Mouse (Mus musculus) small intestine, adult 2 months (tissue): ENCODE measurements at regions not wholly inside any gene's neighbourhood (a gene's known extent, or its start where the extent isn't known, plus 50 kb on each side); places are given as distances from the start of the nearest gene placed in this dataset.

ENCODE experiments used
- H3K27ac ChIP-seq: fragments of 200-500 bp; 2 replicates; pipeline ENCODE4 v1.5.1; 2012; ENCODE audit warnings: low read depth, low read length, control low read depth, inconsistent platforms; ENCODE audit not compliant: insufficient read depth
- H3K27me3 ChIP-seq: fragments of 200-500 bp; 2 replicates; pipeline ENCODE4 v1.6.1; 2012; ENCODE audit warnings: mild to moderate bottlenecking, moderate library complexity, low read length, inconsistent platforms; ENCODE audit not compliant: control insufficient read depth, insufficient read depth
- H3K36me3 ChIP-seq: fragments of 200-500 bp; 2 replicates; pipeline ENCODE4 v1.6.1; 2012; ENCODE audit warnings: mild to moderate bottlenecking, low read length, control low read depth, inconsistent platforms; ENCODE audit not compliant: control insufficient read depth, insufficient read depth
- H3K4me1 ChIP-seq: fragments of 200-500 bp; 2 replicates; pipeline ENCODE4 v1.6.1; 2012; ENCODE audit warnings: low read length, inconsistent platforms, mixed read lengths; ENCODE audit not compliant: control insufficient read depth, insufficient read depth, insufficient read length
- H3K4me3 ChIP-seq: fragments of 200-500 bp; 2 replicates; pipeline ENCODE4 v1.5.1; 2012; ENCODE audit warnings: low read depth, mild to moderate bottlenecking, control low read depth, inconsistent platforms, low read length, moderate library complexity
- CTCF ChIP-seq: fragments of 200-500 bp; IDR thresholded peaks from 2 replicates; pipeline ENCODE4 v1.5.1; 2012; ENCODE audit warnings: low read depth, mild to moderate bottlenecking, control low read depth, inconsistent platforms, low read length, moderate library complexity, mixed read lengths; ENCODE audit not compliant: insufficient replicate concordance, insufficient read length; ENCODE audit errors: extremely low read depth
- POLR2A ChIP-seq: fragments of 200-500 bp; IDR thresholded peaks from 2 replicates; pipeline ENCODE4 v1.6.1; 2012; ENCODE audit warnings: low read depth, mild to moderate bottlenecking, control low read depth, inconsistent platforms, low read length, moderate library complexity
- WGBS: fragments of 180-500 bp; shearing (Covaris S2); methylation state at CpG from one replicate; pipeline ENCODE4 v1.1.7; 2018; 5-methylcytosine and 5-hydroxymethylcytosine counted together

DNA sequence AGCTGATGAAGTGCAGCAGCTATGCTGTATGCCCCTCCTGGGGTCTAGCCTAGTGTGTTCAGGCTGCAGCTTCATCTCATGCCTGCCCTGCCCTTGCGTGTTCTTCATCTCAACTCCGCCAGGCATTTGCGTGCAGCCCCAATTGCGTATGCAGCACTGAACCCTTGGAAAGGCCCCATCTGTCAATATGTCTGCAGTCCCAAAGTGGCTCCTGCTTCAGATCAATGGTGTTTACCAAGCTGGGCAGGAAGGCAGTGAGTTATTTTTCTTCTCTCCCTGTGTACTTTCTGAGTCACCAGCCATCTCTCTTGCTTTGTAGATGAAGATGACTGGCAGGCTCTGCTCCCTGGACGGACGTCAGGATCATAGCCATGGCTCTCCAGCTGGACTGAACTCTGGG, 264.5 kb downstream of the Matn1 start:
- H3K4me3 ChIP-seq: no peak overlapping the region
- no peaks in the 10 kb centered on the region for H3K4me1 ChIP-seq
- WGBS: 47% methylated on average over 6 of the region's 6 CpGs
- no peak overlapping the region for H3K27ac ChIP-seq
- H3K27me3 ChIP-seq: no peaks in the 10 kb centered on the region
- H3K36me3 ChIP-seq: no peaks in the 10 kb centered on the region
- TF ChIP-seq POLR2A (no peak), CTCF (no peak)

DNA sequence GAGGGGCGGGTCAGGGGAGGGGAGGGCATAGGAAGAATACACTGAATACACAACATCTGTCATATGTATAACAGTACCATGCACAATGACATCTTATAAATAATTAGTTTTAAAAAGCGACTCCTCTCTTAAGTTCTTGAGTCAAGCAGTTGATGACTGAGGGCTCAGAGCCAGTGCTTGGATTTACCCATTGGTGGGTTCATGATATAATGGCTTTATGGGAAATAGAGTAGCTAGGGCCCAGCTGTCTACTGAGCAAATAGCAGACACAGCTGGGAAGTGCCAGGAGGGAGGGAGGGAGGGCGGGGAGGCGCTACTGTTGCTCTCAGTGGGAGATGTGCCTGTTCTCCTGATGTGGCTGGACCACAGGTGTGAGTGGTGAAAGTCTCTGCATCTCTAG, 268.5 kb downstream of the Matn1 start:
- Histone ChIP-seq H3K27me3 (no peaks in the 10 kb centered on the region), H3K27ac (no peak overlapping the region), H3K4me3 (no peak overlapping the region), H3K36me3 (no peaks in the 10 kb centered on the region), H3K4me1 (no peaks in the 10 kb centered on the region)
- WGBS: 49% methylated on average over 4 of the region's 4 CpGs
- TF ChIP-seq POLR2A (no peak), CTCF (no peak)

DNA sequence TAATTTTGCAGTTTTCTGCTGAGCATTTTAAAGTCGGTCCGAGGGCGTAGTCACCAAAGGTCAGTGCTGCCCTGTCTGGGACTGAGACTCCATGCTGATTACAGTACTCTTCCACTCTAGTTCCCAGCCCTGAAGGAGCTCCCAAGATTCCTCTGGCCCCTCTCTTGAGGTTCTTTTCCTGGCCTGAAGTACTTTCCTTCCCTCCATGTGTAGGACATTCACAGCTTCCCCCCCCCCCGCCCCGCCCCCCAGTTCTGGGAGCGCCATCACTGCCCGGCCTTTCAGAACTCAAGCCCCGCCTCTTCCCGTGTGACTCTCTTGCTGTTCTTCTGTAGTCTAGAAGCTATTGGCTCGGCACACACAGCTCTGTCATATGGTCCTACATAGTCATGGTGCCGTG, 271.5 kb downstream of the Matn1 start:
- Histone ChIP-seq H3K36me3 (no peaks in the 10 kb centered on the region), H3K27me3 (no peaks in the 10 kb centered on the region), H3K4me1 (no peaks in the 10 kb centered on the region), H3K4me3 (no peak overlapping the region), H3K27ac (no peak overlapping the region)
- TF ChIP-seq CTCF (no peak), POLR2A (no peak)
- 77% methylated on average over 11 of the region's 11 CpGs for WGBS

DNA sequence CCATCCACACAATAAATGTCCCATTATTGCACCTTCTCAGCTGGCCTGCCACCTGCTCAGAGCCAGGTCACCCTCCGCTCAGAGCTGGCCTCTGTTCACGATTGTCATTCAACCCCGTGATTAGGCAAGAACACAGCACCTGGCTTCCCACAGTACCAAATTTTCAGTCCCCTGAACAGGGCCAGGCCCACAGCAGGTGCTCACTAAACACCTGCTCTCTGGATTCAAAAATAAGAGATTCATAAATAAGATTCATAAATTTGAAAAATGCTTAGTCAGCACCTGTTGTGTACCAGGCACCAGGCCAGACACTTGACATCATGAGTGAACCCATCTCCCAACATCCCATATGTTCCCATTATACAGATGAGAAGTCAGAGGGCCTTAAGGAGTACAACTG, 272.2 kb downstream of the Matn1 start:
- TF ChIP-seq CTCF: no peak
- no peak for TF ChIP-seq POLR2A
- Histone ChIP-seq H3K27ac (no peak overlapping the region), H3K27me3 (no peaks in the 10 kb centered on the region), H3K36me3 (no peaks in the 10 kb centered on the region), H3K4me1 (no peaks in the 10 kb centered on the region), H3K4me3 (no peak overlapping the region)
- 56% methylated on average over 3 of the region's 3 CpGs for WGBS

DNA sequence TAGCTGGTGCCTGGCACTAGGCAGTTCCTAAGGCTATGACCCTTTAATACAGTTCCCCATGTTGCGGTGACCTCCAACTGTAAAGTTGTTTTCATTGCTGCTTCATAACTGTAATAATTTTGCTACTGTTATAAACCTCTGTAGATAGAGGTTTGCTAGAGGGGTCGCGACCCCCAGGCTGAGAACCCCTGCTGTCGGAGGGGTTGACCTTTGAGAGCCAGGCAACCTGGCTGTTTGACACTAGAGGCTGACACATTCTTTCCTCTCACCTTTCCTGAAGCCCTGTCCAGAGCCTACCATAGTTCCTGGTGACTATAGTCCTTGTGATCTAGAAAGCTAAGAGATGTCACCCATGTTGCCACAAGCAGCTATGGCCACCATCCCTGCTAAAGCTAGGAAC, 272.9 kb downstream of the Matn1 start:
- 82% methylated on average over 4 of the region's 4 CpGs for WGBS
- no peak for TF ChIP-seq POLR2A
- TF ChIP-seq CTCF: no peak
- no peaks in the 10 kb centered on the region for H3K36me3 ChIP-seq

DNA sequence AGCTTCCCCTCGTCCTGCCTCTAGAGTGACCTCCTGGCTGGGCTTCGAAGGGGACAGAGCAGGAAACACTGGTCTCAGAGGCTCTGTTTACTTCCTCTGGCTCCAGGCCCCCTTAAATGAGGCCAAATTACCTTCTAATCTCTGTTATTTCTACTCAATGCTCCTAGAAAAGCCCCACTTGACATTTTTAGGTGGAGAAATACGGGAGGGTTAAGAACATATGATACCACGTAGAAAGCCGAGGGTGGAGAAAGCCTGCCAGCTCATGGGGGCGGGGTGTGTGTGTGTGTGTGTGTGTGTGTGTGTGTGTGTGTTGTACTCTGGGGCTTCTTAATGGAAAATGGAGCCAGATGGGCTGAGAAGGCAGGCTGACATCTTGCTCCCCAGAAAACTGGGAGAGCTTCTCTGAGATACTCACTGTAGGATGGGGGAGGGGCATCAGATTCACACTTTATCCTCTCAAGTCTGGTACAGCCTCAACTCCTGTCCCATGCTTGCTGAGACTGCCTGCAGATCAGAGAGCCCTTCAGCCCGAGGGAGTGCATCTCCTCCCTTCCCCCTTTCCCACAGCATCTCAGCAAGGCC, 273.5 kb downstream of the Matn1 start:
- Histone ChIP-seq H3K27me3 (no peaks in the 10 kb centered on the region), H3K36me3 (no peaks in the 10 kb centered on the region), H3K4me3 (no peak overlapping the region), H3K27ac (no peak overlapping the region), H3K4me1 (no peaks in the 10 kb centered on the region)
- no peak for TF ChIP-seq POLR2A
- no peak for TF ChIP-seq CTCF
- WGBS: 27% methylated on average over 7 of the region's 7 CpGs

More for the DNA sequence above, 272.9 kb downstream of the Matn1 start:
- Histone ChIP-seq H3K27me3 (no peaks in the 10 kb centered on the region), H3K4me3 (no peak overlapping the region), H3K4me1 (no peaks in the 10 kb centered on the region), H3K27ac (no peak overlapping the region)

DNA sequence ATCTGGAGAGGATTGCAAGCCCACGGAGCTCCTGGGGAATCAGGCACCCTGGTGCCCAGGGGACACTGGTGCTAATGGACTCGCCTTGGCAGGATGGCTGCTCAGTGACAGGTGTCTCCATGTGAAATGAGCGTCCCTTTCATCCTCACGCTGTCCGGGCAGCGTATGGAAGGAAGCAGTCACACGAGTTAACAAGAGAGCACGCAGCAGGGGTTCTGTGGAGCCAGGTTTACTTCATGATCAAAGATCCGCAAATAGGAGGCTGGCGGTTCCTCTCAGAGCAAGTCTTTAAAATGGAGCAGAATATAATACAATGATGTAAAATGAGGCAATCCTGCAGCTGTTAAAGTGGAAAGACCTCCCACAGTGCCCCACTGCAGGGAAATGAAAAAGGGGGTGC, 276.8 kb downstream of the Matn1 start:
- no peak for TF ChIP-seq CTCF
- Histone ChIP-seq H3K27me3 (no peaks in the 10 kb centered on the region), H3K27ac (no peak overlapping the region), H3K4me1 (no peaks in the 10 kb centered on the region), H3K4me3 (no peak overlapping the region), H3K36me3 (no peaks in the 10 kb centered on the region)
- WGBS: 82% methylated on average over 10 of the region's 10 CpGs
